Mouse (Mus musculus): ENCODE data around the gene Eef2.

- TF ChIP-seq RAD21 (IDR thresholded peaks at IDR 0.05; ENCODE audit: low read depth, low read length) (peak; percentile 1), KAT2A (IDR thresholded peaks at IDR 0.05; ENCODE audit: insufficient replicate concordance, low read length) (no peak), CTCF (conservative IDR thresholded peaks at IDR 0.05 in 1 of 2, IDR thresholded peaks at IDR 0.05 in 1 of 2; ENCODE audit: low read depth in 2 of 2, low read length in 2 of 2) (peak in 1 of 2 experiments; percentile 29; a peak in 1 of 4 replicates), MAFK (IDR thresholded peaks at IDR 0.05; ENCODE audit: insufficient replicate concordance, low read length) (no peak), SIN3A (IDR thresholded peaks at IDR 0.05; ENCODE audit: low read length) (no peak), CHD1 (IDR thresholded peaks at IDR 0.05; ENCODE audit: low read depth, low read length) (no peak), MAZ (IDR thresholded peaks at IDR 0.05; ENCODE audit: low read depth, low read length) (no peak), CHD2 (IDR thresholded peaks at IDR 0.05; ENCODE audit: low read length) (no peak), MAX (IDR thresholded peaks at IDR 0.05; ENCODE audit: low read length) (no peak)
These were observed 14.5 kb downstream of the Eef2 start for GRCm38 (mm10) chr10:81190912-81191321.
